Mouse (Mus musculus) myocyte (in vitro differentiated cells): ENCODE data around the gene Vipr1. TPM values are rescaled to one million over a fixed set of nuclear protein-coding genes. Genes with fewer than 3 reads are reported as not detected.
A peak's percentile ranks its signal among the peaks of the same experiment; 100 is the strongest.

Experiments
- H3K27me3 ChIP-seq: one replicate; pipeline ENCODE4 v1.6.1; 2011; ENCODE audit not compliant: control insufficient read depth, insufficient read depth, insufficient read length
- H3K36me3 ChIP-seq: one replicate; pipeline ENCODE4 v1.6.1; 2011; ENCODE audit not compliant: control insufficient read depth, insufficient read depth
- H3K4me2 ChIP-seq: one replicate; pipeline ENCODE4 v1.6.1; 2011; ENCODE audit warnings: low read depth, control low read depth
- H3K4me3 ChIP-seq: one replicate; pipeline ENCODE4 v1.5.1; 2011; ENCODE audit warnings: mild to moderate bottlenecking, control low read depth, moderate library complexity
- H3K79me2 ChIP-seq: one replicate; pipeline ENCODE4 v1.6.1; 2011; ENCODE audit not compliant: control insufficient read depth, insufficient read depth
- H3ac ChIP-seq: one replicate; pipeline ENCODE4 v1.6.1; 2011; ENCODE audit not compliant: control insufficient read depth, insufficient read length
- CEBPB ChIP-seq: IDR thresholded peaks from 2 replicates; pipeline ENCODE4 v1.6.1; 2011; ENCODE audit warnings: mild to moderate bottlenecking, moderate library complexity; ENCODE audit not compliant: poor library complexity, insufficient read depth, severe bottlenecking
- E2F4 ChIP-seq: IDR thresholded peaks from one replicate; pipeline ENCODE4 v1.6.1; 2011; ENCODE audit warnings: mild to moderate bottlenecking, control low read depth, moderate library complexity; ENCODE audit not compliant: insufficient read depth
- MAX ChIP-seq: IDR thresholded peaks from one replicate; pipeline ENCODE4 v1.6.1; 2011; ENCODE audit warnings: low read depth, mild to moderate bottlenecking, control low read depth
- MYOD1 ChIP-seq, 3 experiments: IDR thresholded peaks; one replicate each; pipeline ENCODE4 v1.6.1; 2011; ENCODE audit warnings: control low read depth in 2 of 3, low read depth in 2 of 3, mild to moderate bottlenecking in 2 of 3, moderate library complexity in 1 of 3; ENCODE audit not compliant: insufficient read length in 2 of 3, control insufficient read depth in 1 of 3
- MYOG ChIP-seq, 3 experiments: IDR thresholded peaks; one replicate each; pipeline ENCODE4 v1.6.1; 2011; ENCODE audit warnings: control low read depth in 2 of 3, low read depth in 2 of 3, mild to moderate bottlenecking in 2 of 3; ENCODE audit not compliant: insufficient read length in 2 of 3, control insufficient read depth in 1 of 3, insufficient read depth in 1 of 3
- POLR2A ChIP-seq: IDR thresholded peaks from one replicate; pipeline ENCODE4 v1.6.1; 2011; ENCODE audit warnings: low read depth, mild to moderate bottlenecking, control low read depth, moderate library complexity; ENCODE audit not compliant: insufficient read length
- POLR2AphosphoS2 ChIP-seq: IDR thresholded peaks from one replicate; pipeline ENCODE4 v1.6.1; 2011; ENCODE audit warnings: low read depth, control low read depth; ENCODE audit not compliant: insufficient read length
- REST ChIP-seq: IDR thresholded peaks from one replicate; pipeline ENCODE4 v1.6.1; 2011; ENCODE audit warnings: mild to moderate bottlenecking, control low read depth, moderate library complexity; ENCODE audit not compliant: insufficient read depth, insufficient read length
- SRF ChIP-seq: IDR thresholded peaks from one replicate; pipeline ENCODE4 v1.6.1; 2011; ENCODE audit warnings: low read depth; ENCODE audit not compliant: control insufficient read depth, insufficient read length
- TCF12 ChIP-seq: IDR thresholded peaks from one replicate; pipeline ENCODE4 v1.6.1; 2011; ENCODE audit warnings: mild to moderate bottlenecking, control low read depth; ENCODE audit not compliant: poor library complexity, insufficient read depth, severe bottlenecking
- TCF3 ChIP-seq: IDR thresholded peaks from one replicate; pipeline ENCODE4 v1.6.1; 2011; ENCODE audit warnings: low read depth, control low read depth; ENCODE audit not compliant: insufficient read length
- USF1 ChIP-seq: IDR thresholded peaks from one replicate; pipeline ENCODE4 v1.6.1; 2011; ENCODE audit warnings: low read depth, mild to moderate bottlenecking, control low read depth, moderate library complexity
- polyA plus RNA-seq: library from polyadenylated mRNA; unstranded; fragments of >200 nt; fragmentation: generic; extraction: Trizol; gene quantifications from one replicate; pipeline ENCODE4 v1.2.1, GENCODE M21; 2012; ENCODE audit warnings: missing spikeins

The Vipr1 gene
- polyA plus RNA-seq, 1 experiment = 0.29 TPM

DNA sequence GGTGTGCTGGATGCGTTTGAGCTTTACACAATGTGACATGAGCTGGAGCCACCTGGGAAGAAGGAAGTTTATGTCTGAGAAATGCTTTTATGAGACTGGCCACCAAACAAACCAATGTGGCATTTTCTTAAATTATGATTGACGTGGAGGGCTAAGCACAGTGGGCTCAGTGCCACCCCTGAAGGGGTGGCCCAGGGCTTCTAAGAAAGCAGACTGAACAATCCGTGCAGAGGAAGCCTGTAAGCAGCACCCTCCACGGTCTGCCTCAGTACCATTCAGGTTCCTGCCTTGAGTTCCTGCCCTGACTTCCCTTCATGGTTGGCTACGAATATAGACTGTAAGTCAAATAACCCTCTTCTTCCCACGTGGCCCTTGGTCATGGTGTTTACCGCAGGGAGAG lies 48.2 kb downstream of the Vipr1 start:
- H3K36me3 ChIP-seq = no peaks in the 10 kb centered on the region
- no peaks in the 10 kb centered on the region for H3K79me2 ChIP-seq
- no peaks in the 10 kb centered on the region for H3K27me3 ChIP-seq
- H3ac ChIP-seq = no peak overlapping the region
- H3K4me2 ChIP-seq = no peak overlapping the region
- no peak overlapping the region for H3K4me3 ChIP-seq
- TF ChIP-seq MYOG (IDR thresholded peaks at IDR 0.05; ENCODE audit: control insufficient read depth in 1 of 3, insufficient read depth in 1 of 3, insufficient read length in 2 of 3, low read depth in 2 of 3) (no peak), TCF12 (no peak), E2F4 (no peak), MAX (no peak)

DNA sequence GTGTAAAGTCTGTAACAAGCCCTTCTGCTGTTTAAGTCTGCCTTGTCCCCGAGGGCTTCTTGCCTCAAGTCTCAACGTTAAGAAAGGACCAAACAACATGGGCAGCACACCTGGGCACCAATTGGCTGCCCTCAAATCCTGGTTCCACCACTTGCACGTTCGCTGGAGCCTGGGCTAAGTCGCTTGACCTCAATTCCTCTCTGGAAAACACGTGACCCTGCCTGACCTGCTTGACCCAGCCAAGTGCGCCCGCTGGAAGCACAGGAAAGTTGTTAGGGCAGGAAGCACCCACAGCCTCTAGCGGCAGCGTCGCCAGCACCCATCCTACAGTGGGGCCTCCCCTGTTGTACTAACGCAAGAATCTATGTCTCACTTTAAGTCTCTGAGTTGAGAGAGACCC lies 52.2 kb downstream of the Vipr1 start:
- no peaks in the 10 kb centered on the region for H3K36me3 ChIP-seq
- TF ChIP-seq MAX = no peak
- TF ChIP-seq MYOG (IDR thresholded peaks at IDR 0.05; ENCODE audit: control insufficient read depth in 1 of 3, insufficient read depth in 1 of 3, insufficient read length in 2 of 3, low read depth in 2 of 3) = no peak
- no peak for TF ChIP-seq CEBPB
- H3K27me3 ChIP-seq = no peaks in the 10 kb centered on the region
- no peak overlapping the region for H3K4me3 ChIP-seq
- H3K4me2 ChIP-seq = no peak overlapping the region
- no peaks in the 10 kb centered on the region for H3K79me2 ChIP-seq
- H3ac ChIP-seq = no peak overlapping the region

DNA sequence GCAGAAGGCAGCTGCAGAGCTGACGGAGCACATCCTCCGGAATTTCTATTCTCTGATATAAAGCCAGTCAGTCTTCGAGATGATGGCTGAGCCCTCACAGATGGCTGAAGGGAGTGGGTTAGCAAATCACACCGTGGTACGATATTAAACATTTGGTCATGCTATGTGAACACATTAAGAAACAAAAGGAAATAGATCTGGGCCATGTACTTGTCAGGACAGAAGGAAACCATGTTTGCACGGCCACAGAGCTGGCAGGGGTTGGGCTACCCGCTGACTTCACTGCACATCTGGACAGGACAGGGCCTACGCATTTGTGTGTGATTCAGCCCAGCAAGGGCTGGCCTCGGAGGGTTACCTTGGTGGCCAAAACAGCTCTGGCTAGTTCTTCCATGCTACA lies 54.1 kb downstream of the Vipr1 start:
- no peaks in the 10 kb centered on the region for H3K27me3 ChIP-seq
- H3ac ChIP-seq = no peak overlapping the region
- no peak overlapping the region for H3K4me3 ChIP-seq
- H3K36me3 ChIP-seq = no peaks in the 10 kb centered on the region
- no peaks in the 10 kb centered on the region for H3K79me2 ChIP-seq
- TF ChIP-seq CEBPB (no peak), MYOD1 (IDR thresholded peaks at IDR 0.05; ENCODE audit: control insufficient read depth in 1 of 3, insufficient read length in 2 of 3, low read depth in 2 of 3) (no peak), POLR2A (no peak), REST (no peak), MYOG (IDR thresholded peaks at IDR 0.05; ENCODE audit: control insufficient read depth in 1 of 3, insufficient read depth in 1 of 3, insufficient read length in 2 of 3, low read depth in 2 of 3) (no peak), E2F4 (no peak)
- no peak overlapping the region for H3K4me2 ChIP-seq

DNA sequence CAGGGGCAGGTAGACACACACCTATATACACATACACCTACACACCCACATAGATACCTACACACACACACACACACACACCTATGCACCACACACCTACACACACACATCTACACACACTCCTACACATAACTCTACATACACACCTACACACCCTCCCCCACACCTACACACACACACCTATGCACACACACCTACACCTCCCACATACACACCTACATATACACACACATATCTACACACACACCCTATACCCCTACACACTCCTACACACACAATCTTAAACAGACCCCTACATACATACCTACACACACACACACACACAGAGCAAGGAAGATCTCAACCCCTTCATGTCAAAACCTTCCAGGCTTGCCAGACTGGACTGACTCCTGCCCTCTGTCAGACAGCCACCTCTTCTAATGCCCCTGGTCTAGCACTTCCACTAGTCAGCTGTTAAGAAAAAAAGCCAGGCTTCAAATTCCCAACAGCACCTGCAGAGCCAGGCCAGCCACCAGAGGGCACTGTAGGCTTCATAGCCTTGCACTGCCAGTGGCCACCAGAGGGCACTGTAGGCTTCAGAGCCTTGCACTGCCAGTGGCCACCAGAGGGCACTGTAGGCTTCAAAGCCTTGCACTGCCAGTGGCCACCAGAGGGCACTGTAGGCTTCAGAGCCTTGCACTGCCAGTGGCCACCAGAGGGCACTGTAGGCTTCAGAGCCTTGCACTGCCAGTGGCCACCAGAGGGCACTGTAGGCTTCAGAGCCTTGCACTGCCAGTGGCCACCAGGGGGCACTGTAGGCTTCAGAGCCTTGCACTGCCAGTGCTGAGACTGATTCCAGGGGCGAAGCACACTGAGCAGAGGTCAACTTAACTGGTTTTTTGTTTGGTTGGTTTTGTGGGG lies 54.9 kb downstream of the Vipr1 start:
- Histone ChIP-seq H3ac (no peak overlapping the region), H3K79me2 (no peaks in the 10 kb centered on the region), H3K4me3 (no peak overlapping the region), H3K27me3 (no peaks in the 10 kb centered on the region), H3K4me2 (no peak overlapping the region), H3K36me3 (no peaks in the 10 kb centered on the region)
- peak; percentile 39 for TF ChIP-seq SRF
- no peak for TF ChIP-seq TCF3
- no peak for TF ChIP-seq POLR2A
- no peak for TF ChIP-seq CEBPB
- TF ChIP-seq MAX = no peak
- no peak for TF ChIP-seq POLR2AphosphoS2
- TF ChIP-seq E2F4 = no peak
- no peak for TF ChIP-seq REST
- TF ChIP-seq MYOD1 (IDR thresholded peaks at IDR 0.05; ENCODE audit: control insufficient read depth in 1 of 3, insufficient read length in 2 of 3, low read depth in 2 of 3) = peak in 1 of 3 experiments; percentile 8
- peak in 1 of 3 experiments; percentile 39 for TF ChIP-seq MYOG (IDR thresholded peaks at IDR 0.05; ENCODE audit: control insufficient read depth in 1 of 3, insufficient read depth in 1 of 3, insufficient read length in 2 of 3, low read depth in 2 of 3)
- no peak for TF ChIP-seq TCF12
- no peak for TF ChIP-seq USF1

DNA sequence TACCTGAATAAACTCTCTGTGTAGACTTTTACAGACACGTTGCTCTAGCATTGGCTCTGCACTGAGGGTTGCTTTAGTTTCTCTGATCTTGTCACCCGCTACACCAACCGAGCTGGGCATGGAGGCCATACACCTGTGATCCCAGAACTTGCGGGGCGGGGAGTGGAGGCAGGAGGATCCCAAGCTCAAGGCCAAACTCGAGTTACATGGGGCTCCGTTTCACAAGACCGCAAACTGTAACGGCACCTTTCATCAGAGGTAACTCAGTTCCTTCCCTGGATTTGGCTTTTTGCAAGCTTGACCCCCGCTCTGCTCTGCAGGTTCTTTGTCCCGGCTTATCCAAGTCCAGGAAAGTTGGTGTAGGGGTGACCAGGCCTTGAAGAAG lies 61.7 kb downstream of the Vipr1 start:
- Histone ChIP-seq H3K4me3 (peak overlapping the region; percentile 26), H3ac (peak overlapping the region; percentile 59), H3K36me3 (no peaks in the 10 kb centered on the region), H3K79me2 (peaks cover 4% of the 10 kb centered on the region), H3K27me3 (no peaks in the 10 kb centered on the region), H3K4me2 (peak overlapping the region; percentile 98)
- TF ChIP-seq POLR2A (no peak), SRF (no peak), USF1 (no peak), CEBPB (no peak), POLR2AphosphoS2 (no peak), TCF3 (no peak), MAX (no peak), TCF12 (no peak), MYOD1 (IDR thresholded peaks at IDR 0.05; ENCODE audit: control insufficient read depth in 1 of 3, insufficient read length in 2 of 3, low read depth in 2 of 3) (no peak), MYOG (IDR thresholded peaks at IDR 0.05; ENCODE audit: control insufficient read depth in 1 of 3, insufficient read depth in 1 of 3, insufficient read length in 2 of 3, low read depth in 2 of 3) (no peak), REST (no peak), E2F4 (no peak)
